Mouse (Mus musculus) kidney, postnatal 14 days (tissue): ENCODE data around the gene Rac3.
A peak's percentile ranks its signal among the peaks of the same experiment; 100 is the strongest.

Experiments used
- DNase-seq: peaks from one replicate; pipeline ENCODE4 v3.0.0; 2022; ENCODE audit warnings: mixed read lengths

Gene Rac3

DNA sequence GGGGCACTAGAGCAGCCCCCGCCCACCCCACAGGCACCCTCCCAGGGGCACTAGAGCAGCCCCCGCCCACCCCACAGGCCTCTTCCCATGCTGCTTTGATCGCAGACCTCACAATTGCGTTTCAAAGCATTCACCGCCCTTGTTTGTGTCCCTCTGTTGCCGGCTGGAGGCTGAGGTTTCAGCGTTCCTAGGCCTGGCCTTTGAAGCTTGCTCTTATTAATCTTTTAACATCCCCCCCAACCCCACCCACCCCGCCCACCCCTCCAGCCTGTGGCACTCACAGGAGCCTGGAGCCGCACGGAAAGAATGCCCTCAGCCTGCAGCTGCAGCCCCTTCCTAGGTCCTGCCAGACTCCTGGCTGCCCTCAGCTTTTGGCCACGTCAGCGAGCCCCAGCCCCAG is 14.0 kb upstream of the Rac3 start:
- no peak for DNase-seq

DNA sequence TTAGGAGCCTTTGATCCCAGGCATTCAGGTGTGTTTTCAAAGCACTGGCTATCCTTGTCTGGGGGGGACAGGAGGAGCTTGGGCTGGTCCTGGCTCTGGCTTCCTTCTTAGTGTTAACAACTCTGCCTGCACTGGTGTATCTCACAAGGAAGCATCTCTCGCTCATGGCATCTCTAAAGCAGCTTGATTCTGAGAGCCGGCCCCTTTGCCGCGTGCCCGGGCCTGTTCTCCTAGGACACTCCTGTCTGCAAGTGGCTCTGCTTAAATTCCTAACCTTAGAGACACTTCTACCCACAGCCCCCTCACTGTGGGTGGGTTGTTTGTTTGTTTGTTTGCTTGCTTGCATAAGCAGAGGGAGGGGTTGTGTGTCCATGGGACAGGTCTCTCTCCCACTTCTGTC is 13.3 kb upstream of the Rac3 start:
- DNase-seq, result no peak

DNA sequence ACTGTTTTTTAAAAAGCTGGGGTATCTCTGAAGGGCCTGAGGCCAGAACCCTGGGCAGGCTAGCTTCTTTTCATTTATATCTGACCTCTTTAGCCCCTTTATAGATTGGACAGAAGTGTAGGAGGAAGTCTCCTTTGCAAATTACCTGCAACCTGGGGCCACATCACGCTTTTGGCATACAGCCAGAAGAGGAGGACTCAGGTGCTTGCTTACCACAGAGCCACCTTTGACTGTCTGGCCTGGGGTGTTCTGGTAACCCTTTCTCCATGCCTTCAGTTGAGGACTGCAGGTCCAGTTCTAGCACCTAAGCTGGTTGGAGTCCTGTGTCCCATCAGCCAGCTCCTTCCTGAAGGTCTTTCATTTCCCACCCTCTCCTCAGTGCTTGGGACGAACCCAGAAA is 11.7 kb upstream of the Rac3 start:
- peak; percentile 30 for DNase-seq

DNA sequence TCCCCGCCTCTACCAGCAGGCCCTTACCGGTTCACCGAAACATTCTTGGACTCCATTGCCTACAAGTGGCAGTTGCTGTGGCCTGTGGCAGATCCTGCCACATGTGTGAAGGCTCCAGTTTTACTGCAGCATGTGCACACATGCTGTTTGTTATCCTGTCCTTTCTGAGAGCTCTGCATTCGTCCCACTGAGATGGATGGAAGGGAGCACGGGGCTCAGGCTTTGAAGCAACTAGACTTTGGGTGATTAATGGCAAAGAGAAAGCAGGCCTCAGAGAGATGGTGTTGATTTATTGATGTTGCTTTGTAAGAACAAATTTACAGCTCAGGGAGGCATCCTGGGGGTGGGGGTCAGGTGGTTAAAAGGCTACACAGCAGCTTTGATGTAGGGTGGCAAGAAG is 10.6 kb upstream of the Rac3 start:
- no peak for DNase-seq

DNA sequence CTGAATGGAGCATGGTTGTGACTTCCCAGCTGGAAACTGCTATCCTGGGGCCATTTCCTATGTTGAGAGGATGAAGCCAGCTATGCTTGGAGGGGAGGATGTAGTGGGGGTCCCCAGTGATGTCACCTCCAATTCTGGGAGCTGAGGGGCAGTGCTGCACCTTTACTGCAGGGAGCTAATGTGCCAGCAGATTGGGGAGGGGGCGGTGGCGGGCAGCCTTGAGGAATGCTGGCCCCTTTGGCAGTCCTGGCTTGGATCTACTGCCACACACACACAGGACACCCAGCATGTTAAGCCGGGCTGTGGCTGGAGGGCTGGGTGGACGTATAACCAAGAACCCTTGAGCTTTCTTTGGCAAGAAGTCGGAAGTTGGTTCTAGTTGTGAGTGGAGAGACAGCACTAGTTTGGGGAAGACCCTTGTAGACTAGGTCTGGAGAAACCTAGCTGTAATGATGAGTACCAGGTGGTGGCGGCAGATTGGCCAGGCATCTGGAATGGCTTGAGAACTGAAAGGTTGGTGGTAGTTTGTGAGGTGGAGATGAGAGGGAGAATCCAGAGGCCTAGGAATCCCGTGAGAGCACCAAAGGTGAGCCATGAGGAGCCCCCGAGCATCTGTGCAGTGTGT is 9.2 kb upstream of the Rac3 start:
- DNase-seq, result no peak

DNA sequence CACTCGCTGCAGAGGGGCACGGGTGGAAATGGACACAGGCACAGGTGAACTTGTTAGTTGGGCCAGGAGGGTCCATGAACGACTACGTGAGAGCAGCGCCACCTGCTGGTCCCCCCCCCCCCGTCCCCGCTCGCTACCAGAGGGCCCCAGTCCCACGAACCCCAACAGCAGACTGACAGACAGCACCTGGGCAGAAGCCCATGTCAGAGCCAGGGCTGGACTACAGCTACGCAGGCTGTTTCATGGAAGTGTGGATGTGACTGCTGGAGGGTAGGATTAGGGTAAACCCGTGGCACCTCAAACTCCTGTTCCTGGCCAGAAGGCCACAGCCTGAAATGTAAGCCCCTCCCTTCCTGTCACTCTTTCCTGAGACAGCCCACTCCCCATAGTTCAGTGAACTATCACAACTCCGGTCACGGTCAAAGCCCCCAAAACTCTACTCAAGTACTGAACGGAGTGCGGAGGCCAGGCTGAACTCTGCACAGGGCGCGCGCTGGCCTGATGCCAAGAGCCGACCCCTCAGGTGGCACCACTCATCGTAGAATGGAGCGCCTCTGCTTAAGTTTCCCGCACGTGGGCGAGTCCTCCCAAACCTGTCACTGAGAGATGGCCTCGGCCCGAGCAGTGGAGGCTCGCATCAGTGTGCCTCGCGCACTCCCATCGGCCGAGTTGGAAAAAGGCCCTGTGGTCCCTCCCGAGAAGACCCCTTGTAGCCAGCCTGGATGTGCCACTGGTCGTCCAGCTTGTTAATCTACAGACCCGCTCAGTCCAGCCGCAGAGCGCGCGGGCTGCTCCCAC is 8.3 kb upstream of the Rac3 start:
- peak; percentile 71 for DNase-seq

DNA sequence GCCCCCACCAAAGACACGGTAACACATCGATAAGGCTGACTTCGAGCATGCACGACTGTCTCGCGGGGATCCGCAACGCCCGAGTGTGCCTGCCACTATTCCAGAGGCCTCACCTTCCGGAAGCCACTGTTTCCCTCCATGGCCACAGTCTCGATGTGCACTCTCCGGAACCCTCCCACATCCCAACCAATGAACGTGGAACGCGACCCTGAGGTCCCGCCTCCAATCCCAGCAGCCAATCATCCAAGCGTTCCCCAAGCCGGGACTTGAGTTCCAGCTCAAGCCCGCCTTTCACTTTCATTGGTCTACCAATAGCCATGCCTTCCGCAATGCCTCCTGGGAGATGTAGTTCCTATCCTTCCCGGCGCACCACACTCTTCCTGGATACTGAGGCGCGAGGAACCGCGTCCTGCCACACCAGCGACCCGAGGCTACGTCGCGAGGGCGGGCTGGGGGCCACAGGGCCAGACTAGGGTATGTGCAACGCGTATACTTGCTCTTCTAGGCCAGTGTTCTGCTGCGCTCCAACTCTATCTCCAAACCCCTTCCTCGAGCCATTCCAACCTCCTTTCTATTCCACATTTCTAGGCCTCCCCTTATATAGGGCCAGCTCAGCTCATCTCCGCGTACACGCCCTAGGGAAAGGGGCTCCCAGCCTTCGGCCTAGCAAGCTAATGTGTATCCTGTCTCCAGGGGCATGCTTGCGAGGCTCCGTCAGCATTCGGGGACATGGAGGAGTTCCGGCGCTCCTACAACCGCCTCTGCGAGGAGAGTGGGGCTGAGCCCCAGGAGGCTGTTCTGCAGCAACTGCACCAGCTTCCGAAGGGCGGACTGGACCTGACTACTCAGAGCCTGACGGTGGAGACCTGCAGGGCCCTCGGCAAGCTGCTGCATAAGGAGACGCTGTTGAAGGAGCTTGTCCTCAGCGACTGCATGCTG is 7.4 kb upstream of the Rac3 start, which contains the start of the genes Cenpx and Lrrc45:
TSS of gene Cenpx (minus strand) at position 159 of the 939 bp plus-strand sequence.
TSS of gene Lrrc45 (plus strand) at position 346 of the 939 bp plus-strand sequence.
- DNase-seq, result peak; percentile 99

DNA sequence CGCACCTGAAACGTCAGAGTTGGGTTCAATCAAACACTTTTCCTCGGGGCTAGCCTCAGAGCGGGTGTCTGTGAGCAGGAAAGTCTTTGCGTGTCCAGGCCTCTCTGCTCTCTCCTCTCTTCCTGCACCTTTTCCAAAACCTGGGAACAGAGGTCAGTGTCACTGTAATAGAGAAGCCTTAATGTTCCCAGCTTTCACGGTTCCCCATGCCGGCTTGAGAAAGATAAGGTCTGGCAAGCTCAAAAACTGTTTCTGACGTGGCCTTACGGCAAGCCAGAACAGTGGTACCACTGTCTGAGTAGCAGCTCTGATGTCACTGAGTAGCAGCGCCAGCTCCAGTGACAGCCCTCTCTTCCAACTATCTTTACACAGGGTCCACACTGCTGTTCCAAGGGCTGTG is 6.7 kb upstream of the Rac3 start:
- no peak for DNase-seq

DNA sequence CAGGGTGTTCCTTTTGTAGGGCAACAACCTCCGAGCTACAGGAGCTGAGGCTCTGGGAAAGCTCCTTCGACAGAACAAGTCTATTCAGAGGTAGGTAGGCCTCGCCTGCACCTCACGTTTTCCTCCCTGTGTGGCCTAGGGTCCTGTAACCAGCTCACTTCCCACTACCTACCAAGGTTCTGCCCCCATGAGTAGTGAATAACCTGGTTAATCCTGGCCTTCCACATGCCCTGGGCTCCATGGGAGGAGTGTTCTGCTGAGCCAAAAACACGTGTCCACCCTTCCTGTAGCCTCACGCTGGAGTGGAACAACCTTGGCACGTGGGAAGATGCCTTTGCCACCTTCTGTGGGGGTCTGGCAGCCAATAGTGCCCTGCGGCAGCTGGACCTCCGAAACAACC is 6.1 kb upstream of the Rac3 start:
- no peak for DNase-seq

DNA sequence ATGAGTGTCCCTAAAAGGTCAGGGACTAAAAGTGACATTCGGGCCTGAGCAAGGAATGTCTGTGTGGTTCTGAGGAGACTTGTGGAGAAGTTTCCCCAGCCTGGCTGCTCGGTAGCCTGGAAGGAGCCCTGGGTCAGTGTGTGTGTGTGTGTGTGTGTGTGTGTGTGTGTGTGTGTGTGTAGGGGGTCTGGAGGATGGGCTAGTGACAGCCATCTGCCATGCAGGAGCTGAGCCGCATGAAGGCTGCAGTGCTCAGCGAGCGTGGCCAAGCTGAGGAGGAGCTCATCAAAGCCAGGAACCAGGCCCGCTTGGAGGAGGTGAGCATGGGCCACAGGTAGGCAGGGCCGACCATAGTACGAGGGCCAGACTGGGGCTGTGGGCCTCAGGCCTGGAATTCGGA is 2.0 kb upstream of the Rac3 start:
- no peak for DNase-seq

DNA sequence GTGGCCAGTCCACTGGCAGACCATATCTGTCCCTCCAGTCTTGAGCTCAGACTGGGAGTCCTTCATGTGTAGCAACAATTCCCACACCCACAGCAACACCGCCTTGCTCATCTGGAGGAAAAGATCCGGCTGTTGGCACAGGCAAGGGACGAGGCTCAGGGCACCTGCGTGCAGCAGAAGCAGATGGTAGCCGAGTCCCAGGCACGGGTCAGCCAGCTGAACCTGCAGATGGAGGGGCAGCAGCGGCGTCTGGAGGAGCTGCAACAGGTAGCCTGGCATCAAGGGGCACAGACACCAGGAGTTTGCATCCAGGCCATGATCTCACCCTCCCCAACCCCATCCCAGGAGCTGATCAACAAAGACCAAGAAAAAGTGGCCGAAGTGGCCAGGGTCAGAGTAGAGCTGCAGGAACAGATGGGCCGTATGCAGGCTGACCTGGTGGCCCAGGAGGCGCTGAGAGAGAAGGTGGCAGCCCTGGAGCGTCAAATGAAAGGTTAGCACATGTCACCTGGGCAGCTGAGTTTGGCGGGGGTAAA is 1.4 kb upstream of the Rac3 start:
- no peak for DNase-seq

DNA sequence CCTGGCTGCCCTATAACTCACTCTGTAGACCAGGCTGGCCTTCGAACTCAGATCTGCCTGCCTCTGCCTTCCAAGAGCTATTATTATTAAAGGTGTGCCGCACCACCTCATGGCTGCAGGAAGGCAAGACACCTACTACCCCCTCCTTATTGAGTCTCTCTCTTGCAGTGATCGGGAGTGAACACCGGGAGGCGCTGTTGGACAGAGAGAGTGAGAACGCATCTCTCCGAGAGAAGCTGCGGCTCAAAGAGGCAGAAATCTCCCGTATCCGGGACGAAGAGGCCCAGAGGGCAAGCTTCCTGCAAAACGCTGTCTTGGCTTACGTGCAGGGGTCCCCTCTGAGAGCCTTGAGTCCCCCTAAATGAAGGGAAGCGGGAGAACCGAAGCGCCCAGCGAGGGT is 820 bp upstream of the Rac3 start:
- peak; percentile 87 for DNase-seq

DNA sequence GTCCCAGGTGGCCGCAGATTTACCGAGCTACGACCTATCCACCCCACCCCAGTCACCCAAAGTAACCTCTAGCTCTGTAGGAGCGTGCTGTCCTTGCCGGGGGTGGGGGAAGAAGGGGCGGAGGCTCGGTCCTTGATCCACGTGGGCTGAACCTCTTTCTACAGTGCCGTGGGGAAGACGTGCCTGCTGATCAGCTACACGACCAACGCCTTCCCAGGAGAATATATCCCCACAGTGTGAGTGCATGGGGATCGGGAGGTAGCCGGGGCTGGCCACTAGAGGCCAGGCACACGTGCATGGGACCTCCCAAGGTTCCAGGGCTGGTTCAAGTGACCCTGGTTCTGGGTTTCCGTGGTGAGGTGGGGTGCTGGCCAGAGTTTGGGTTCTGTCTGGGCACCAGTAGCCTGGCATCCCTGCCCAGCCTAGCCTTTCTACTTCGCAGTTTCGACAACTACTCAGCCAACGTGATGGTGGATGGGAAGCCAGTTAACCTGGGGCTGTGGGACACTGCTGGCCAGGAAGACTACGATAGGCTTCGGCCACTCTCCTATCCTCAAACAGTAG is 879 bp downstream of the Rac3 start:
- DNase-seq, result no peak

DNA sequence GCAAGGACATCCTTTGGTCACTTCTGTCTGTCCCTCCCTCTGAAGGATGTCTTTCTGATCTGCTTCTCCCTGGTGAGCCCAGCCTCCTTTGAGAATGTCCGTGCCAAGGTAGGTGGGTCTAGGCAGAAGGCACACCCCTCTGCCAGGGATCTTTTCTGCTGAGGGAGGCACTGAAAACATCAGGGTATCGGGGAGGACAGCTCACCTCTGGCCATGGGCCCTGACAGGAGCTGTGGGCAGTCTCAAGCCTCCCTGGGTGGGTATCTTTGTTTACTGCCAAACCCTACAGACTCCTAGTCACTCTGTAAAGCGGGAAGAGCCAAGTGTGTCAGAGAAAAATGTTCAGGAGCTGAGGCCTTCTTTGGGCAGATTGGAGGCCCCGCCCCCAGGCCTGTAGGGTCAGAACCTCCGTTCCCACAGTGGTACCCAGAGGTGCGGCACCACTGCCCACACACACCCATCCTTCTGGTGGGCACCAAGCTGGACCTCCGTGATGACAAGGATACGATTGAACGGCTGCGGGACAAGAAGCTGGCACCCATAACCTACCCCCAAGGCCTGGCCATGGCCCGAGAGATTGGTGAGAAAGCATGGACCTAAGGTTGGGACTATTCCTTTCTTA is 1.6 kb downstream of the Rac3 start:
- peak; percentile 69 for DNase-seq

DNA sequence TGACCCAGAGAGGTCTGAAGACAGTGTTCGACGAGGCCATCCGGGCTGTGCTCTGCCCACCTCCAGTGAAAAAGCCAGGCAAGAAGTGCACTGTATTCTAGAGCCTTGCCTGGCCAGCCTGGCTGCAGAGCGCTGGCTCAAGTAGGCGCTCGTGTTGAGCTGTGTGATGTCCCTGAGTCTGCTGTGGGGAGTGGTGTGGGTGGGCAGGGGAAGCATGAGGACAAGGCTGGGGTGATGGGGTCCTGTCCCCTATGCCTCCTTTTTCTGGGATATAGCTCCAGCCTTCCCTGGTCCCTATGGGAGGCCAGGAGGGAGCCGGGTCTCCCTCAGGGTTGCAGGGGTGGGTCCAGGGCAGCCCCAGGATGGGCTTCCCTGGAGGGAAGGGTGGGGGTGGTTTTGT is 2.2 kb downstream of the Rac3 start:
- DNase-seq, result no peak

DNA sequence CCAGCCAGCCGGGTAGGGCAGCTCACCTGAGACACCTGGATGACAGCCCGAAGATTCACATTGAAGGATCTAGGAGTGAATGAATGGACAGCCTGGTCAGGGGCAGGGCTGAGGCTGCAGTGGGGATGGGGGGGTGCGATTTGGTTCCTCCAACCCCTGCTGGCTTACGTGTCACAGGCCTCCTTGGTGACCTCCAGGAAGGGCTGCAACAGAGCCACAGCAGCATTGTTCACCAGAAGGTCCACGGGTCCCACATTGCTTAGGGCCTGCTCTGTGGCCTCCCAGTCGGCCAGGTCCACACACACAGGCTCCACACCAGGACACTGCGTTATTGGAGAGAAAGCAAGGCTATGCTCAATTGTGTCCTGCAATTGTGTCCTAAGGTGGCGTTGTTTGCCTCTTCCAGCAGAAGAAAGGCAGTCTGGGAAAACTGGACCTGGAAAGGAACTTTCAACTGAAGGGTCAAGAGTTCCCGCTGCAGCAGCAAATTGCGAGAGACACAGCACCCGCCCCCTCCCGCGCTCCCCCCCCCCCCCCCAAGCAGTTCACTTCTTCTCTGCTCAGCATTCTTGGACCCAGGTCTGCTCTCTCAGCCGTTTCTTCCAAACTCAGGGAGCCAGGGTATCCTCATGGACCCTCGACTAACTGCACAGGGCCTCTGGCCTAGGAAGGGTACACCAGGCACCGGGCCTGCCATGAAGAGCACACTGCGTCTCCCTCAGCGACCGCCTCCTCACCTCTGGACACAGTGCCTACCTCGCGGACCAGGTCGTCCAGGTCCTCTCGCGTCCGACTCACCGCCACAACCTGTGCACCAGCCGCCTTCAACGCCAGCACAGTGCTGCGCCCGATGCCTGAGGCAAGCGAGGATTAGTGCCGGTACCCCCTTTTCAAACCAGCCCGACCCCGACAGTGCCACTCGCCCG is 5.2 kb downstream of the Rac3 start:
- DNase-seq, result peak; percentile 61

DNA sequence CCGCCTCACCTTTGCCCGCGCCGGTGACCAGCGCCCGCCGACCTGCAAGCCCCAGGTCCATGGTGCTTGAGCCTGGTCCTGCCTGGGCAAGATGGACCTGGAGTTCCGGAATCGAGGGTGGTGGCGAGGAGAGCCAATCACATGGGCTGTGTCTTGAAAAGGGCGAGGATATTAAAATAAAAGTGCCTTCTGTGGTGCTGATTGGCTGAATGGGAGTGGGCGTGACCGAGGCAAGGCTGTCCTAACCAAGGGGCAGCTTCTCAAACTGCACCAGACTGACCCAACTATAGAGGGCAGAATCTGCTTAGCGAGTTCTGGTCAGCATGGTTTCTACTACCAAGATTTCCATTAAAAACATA is 5.9 kb downstream of the Rac3 start, which contains the start of gene Dcxr:
TSS of gene Dcxr (minus strand) at position 113 of the 359 bp plus-strand sequence.
- peak; percentile 95 for DNase-seq

DNA sequence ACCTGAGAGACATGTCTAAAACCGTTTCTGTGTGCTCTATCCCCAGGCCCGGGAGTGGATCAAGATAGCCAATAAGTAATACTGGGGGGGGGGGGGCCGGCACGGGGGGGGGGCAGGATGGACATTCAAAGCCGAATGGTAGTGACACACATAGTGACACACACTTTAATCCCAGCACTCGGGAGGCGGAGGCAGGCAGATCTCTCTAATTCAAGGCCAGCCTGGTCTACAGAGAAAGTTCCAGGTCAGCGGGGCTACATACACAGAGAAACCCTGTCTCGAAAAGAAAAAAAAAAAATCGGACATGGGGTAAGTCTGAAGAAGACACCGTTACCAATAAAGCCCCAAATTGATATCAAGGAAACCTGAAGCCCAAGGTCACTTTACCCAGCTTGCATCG is 6.3 kb downstream of the Rac3 start:
- DNase-seq, result no peak

DNA sequence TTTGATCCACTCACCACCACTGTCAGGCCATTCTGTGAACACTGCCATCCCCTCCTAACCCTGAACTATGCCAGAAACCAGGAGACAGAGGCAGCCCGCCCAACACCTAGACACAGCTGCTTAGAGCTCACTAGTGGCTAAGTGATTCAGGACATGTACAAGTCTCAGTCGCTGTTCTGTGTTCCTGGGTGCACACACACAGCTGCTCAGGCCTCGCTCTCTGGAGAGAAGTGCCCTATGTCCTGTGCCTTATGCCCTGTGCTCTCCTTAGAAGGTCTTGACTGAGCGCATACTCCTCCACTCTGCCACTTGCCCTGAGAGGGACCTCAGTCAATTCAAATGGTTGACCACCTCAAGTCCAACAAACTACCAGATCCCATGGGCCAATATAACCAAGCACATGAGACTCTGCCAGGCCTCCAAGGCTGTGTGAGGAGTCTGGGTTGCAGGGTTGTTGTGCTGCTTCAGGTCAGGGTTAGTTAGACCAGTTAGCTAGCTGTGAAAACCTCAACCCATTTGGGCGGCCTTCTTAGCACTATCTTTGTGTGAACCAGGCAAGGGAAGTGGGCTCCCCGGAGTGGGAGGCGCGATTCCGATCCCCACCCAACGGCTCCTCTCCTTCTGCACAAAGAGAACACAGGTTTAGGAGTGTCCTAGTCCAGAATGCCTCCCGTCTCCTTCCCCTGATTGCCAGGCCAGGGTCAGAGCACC is 7.4 kb downstream of the Rac3 start:
- no peak for DNase-seq

DNA sequence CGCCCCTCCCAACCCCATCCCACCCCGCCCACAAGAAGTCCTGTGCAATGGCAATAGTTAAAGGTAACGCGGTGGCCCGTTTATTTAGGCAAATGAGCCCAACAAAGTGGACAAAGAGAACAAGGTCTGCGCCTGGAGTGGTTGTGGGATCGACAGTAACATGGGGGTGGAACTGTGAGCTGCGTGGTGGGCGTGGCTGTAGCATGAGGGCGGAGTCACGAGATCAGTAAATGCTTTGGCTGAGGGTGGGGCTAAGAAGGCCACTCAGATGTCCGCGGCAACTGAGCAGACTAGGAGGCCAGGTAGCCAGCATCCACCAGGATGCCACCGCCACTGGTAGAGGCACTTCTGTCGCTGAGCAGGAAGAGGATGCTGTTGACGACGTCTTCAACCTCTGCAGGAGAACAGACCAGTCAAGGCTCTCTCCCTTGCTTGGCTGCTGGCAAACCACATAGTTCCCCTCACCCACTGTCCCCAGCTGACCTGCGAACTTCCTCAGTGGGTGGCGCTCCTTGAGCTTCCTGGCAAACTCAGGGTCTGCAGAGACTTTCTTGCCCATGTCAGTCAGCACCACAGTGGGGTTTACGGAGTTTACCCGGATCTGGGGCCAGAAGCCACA is 8.3 kb downstream of the Rac3 start:
- peak; percentile 68 for DNase-seq
